Mouse (Mus musculus) mature B cell (primary cell): Measurements from ENCODE around the gene Slc35a3.

Experiments used
- in situ Hi-C: fragments of 300-500 bp; cut with MboI; formaldehyde crosslinking; loops from 2 replicates; pipeline ENCODE4 v1.14.3; 2019

The Slc35a3 gene

DNA sequence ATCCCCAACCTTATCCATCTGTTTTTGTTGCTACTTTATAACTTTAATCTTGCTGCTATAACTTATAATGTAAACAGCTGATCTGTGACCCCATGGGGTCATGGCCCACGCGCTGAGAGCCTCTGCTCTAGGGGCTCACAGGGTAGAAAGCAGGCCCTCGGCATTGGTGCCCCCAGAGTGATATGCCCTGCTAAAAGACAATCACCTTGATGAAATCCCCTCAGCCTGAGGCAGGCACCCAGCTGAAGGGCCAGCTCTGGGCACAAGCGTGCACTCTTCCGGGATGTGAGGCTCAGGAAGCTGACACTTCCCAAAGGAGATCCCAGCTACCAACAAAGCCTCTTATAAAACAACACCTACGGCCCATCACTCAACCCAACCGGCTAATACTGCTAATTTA, 74.1 kb downstream of the Slc35a3 start:
- in situ Hi-C loops, result no loop called here

DNA sequence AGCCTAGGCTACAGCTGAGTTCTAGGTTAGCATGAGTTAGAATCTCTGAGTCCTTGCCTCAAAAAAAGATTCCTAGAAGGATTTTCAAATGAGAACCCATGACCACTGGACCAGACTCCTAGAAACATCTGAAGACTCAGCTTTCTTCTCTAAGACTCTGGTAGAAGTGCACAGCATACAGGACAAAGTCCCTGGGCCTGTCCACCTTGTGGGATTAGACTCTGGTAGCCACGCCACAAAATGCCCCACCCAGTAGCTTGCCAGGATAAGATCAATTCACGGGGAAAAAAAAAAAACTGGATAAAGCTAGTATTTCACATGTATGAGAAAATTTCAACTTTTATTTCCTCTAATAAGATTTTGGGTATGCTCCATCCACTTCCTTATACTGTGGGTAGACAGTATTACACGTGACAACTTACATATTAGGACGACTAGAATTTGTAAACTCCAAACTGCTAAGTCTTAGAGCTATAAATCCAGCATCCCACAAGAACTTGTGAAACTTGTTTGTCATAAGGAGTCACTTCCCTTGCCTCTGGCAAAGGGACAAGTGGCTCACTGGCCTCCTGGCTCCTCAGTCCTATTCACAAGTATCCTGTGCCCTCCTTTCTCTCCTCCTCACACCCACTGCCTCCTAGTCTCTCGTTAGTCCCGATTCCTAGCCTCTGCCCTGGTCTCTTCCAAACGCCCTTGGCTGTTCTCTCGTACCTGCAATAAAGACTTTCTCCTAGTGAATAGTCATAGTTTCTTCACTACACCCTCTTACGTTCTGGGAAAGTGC, 74.7 kb downstream of the Slc35a3 start:
- in situ Hi-C loops, result no loop called here

DNA sequence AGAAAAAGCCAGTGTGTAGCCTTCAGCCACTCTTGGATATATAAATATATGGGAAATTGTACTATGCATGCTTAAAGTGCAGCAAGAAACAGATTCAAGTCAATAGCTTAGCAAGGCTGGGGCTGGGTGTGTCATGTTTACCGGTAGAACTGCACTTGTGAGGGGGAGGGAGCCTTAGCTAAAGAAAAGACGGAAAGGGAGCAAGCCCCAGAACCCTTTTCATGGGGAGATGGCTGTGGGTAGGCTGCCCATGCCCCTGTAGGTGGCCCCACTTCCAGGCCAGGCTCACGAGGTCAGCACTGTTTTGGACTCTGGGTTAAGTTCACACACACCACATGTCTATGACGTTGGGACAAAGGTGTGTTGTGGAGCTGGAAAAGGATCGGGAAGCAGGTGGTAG, 76.8 kb downstream of the Slc35a3 start:
- in situ Hi-C loops, result no loop called here

DNA sequence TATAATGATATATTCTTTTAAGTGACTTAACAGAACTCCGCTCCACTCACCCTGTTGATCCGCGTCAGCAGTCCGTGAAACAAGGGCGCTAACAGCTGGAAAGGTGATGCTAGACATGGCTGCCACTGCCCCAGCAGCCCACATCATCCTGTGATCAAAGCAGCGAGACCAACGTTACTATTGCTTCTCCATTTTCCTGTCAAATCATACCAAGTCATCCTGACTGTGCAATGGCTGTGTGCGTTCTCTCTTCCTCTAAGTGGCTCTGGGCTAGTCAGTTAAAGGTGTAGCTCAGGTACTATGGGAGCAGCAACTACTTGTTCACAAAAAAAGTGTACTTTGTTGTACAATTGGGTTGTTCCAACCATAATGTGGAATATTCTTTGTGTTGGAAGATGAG, 77.8 kb downstream of the Slc35a3 start:
- in situ Hi-C loops, result no loop called here

DNA sequence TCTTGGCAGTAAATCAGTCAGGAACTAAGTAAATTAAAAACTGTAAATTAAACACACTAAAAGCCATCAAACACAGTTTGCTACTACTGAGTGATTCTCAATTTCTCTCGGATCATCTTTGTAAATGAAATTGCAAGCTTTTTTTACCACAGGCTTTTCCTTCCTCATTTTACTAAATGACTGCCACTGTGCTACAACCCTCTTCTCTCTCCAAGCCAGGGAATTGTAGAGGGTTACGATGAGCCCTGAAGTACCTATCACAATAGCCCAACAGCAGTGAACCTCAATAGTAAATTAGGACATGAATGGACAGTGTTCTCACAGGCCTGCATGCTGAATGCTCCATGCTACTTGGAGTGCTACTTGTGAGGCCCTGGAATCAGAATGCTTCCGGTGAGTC, 78.5 kb downstream of the Slc35a3 start:
- in situ Hi-C loops, result no loop called here

DNA sequence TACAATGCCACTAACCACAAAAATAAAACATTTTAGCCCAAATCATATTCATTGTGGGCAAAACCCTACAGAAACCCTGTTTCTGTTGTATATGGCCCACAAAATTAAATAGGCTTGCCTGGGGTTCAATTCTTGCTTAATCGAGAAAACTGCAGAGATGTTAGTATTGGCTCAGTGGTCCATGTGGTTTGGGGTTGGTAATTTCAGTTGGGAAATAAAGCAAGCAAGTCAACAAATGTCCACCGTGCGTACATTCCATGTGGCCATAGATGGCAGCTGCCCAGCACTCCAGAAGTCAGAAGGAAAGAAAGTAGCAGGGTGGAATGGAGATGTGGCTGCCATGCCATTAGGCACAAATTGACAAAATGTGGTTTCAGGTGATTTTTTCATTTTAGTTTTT, 79.7 kb downstream of the Slc35a3 start:
- in situ Hi-C loops, result no loop called here

DNA sequence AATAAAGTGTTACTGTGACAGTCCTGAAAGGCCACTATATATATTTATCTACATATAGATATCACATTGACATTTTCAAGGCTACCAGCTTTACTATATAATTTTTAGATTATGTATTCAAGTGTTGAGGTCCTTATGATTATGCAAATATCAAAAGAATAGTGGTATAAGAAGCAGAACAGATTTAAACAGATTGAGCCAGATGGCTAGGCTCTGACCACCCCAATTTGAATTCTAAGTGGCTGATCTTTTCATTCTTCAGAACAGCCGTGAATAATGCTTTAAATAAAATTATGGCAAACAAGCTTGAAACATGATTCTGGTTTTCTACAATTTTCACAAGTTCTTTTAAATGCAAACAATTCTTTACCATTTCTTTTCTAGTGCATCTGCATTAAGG, 81.2 kb downstream of the Slc35a3 start:
- in situ Hi-C loops, result no loop called here

DNA sequence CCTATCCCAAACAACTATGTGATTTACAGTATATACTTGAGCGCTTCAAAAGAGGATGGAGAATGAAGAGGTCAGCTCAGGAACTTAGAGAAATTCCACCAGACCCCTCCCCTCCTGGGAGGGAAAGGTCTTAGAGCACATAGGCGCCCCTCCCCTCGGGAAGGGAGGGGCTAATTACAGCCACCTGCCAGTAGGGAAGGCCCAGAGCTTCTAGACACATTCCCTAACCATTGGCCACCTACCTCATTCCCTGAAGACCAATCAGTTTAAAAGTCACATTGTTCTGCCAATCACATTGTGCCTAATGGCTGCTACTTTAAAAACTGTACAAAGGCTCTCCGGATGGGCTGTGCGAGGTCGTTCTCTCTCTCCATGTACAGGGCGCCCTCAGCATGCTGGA, 90.0 kb downstream of the Slc35a3 start:
- in situ Hi-C loops, result no loop called here

DNA sequence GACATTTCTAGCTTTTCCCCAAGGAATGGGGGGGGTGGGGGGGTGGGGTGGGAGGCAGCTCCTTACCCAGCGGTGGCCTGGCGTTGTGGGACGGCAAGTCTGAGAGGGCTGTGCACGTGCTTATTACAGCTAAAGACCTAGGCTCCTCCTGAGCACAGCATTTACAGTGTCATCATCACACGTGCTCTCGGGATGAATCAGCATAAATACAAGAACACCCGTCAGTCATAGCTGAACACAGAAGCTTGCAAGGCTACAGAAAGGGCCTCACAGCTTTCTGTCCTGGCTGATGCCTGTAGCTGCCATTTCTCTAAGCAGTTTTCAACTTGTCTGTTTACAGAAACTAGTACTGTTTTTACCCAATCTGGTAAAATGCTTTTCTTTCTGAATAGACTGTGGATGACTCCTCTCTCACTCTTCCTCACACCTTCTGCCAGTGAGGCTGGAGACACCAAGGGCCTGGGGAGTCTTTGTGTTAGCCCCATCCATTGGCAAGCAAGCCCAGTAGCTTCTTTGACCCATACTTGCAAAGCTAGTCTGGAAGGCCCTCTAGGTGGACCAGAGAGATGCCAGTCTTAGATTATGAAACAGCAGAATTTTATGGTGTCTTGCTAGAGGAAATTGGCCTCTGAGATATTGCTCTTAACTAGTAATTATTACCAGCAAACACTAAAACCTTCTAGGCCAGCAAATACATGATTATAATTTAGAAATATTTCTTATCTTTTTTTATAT, 91.8 kb downstream of the Slc35a3 start:
- in situ Hi-C loops, result no loop called here
